Mouse (Mus musculus) 3134 (cell line): ENCODE measurements around the gene Tdpoz4.
"Not testable (repeated sequence)": the region's sequence is repeated elsewhere in the genome, so short reads cannot be mapped to it uniquely, and the experiment has no call there.

Experiments
- DNase-seq: peaks from one replicate; pipeline ENCODE4 v3.0.0-alpha.2; 2011; ENCODE audit warnings: low spot score; ENCODE audit not compliant: insufficient read length; ENCODE audit errors: extremely low read depth

Tdpoz4 gene

GRCm38 (mm10) chr3:93796098-93796497 is at the start of gene Tdpoz4:
Gene Tdpoz4, plus strand, starts transcription at chr3:93796398.
- not testable (repeated sequence) for DNase-seq

- not testable (repeated sequence) for DNase-seq
Measured at GRCm38 (mm10) chr3:93754022-93754421, 42.2 kb upstream of the Tdpoz4 start.

- not testable (repeated sequence) for DNase-seq
Measured at GRCm38 (mm10) chr3:93772700-93773099, 23.5 kb upstream of the Tdpoz4 start, which contains the start of gene Gm5773. Gene Gm5773, plus strand, starts transcription at chr3:93773000.

GRCm38 (mm10) chr3:93813341-93813740 is 17.1 kb downstream of the Tdpoz4 start:
- DNase-seq, result not testable (repeated sequence)

- not testable (repeated sequence) for DNase-seq
Measured at GRCm38 (mm10) chr3:93825720-93826119, 29.5 kb downstream of the Tdpoz4 start, which contains the start of gene Tdpoz3. Gene Tdpoz3, plus strand, starts transcription at chr3:93826020.
